Mouse (Mus musculus) MEL (cell line): ENCODE measurements around the gene Prdx6b. TPM values are rescaled to one million over a fixed set of nuclear protein-coding genes. Genes with fewer than 3 reads are reported as not detected.

Experiments
- DNase-seq: peaks from one replicate; pipeline ENCODE4 v3.0.0; 2011; ENCODE audit warnings: low read depth, low spot score
- H3K27ac ChIP-seq: 2 replicates; pipeline ENCODE4 v1.5.1; 2012; ENCODE audit warnings: low read depth, mild to moderate bottlenecking, control low read depth, low read length, moderate library complexity; ENCODE audit not compliant: control insufficient read depth
- H3K27me3 ChIP-seq, 2 experiments: fragments of 150-350 bp in 1 of 2; sonication (generic) in 1 of 2; 2 replicates each; pipeline ENCODE4 v1.6.1; 2012; ENCODE audit warnings: low read length in 2 of 2, mild to moderate bottlenecking in 2 of 2, improper control_type of control experiment in 1 of 2, moderate library complexity in 1 of 2; ENCODE audit not compliant: insufficient read depth in 2 of 2, control insufficient read depth in 1 of 2
- H3K36me3 ChIP-seq, 2 experiments: 2 replicates each; pipeline ENCODE4 v1.6.1; 2012 to 2014; ENCODE audit warnings: low read length in 2 of 2, improper control_type of control experiment in 1 of 2, inconsistent platforms in 1 of 2, mild to moderate bottlenecking in 1 of 2; ENCODE audit not compliant: insufficient read depth in 2 of 2, control insufficient read depth in 1 of 2
- H3K4me1 ChIP-seq, 2 experiments: fragments of 150-350 bp in 1 of 2; sonication (generic) in 1 of 2; 2 replicates each; pipeline ENCODE4 v1.6.1; 2012; ENCODE audit warnings: low read length in 2 of 2, improper control_type of control experiment in 1 of 2, mild to moderate bottlenecking in 1 of 2; ENCODE audit not compliant: insufficient read depth in 2 of 2, control insufficient read depth in 1 of 2
- H3K4me3 ChIP-seq, 2 experiments: fragments of 150-350 bp in 1 of 2; sonication (generic) in 1 of 2; 2 replicates each; pipeline ENCODE4 v1.5.1; 2012; ENCODE audit warnings: low read depth in 2 of 2, low read length in 2 of 2, mild to moderate bottlenecking in 2 of 2, moderate library complexity in 2 of 2, control low read depth in 1 of 2, improper control_type of control experiment in 1 of 2; ENCODE audit not compliant: control insufficient read depth in 1 of 2, insufficient read depth in 1 of 2
- H3K79me2 ChIP-seq: 2 replicates; pipeline ENCODE4 v1.6.1; 2012; ENCODE audit warnings: mild to moderate bottlenecking, low read length, moderate library complexity; ENCODE audit not compliant: control insufficient read depth, poor library complexity, insufficient read depth
- H3K9ac ChIP-seq: 2 replicates; pipeline ENCODE4 v1.6.1; 2012; ENCODE audit warnings: low read depth, mild to moderate bottlenecking, control low read depth, low read length, moderate library complexity; ENCODE audit not compliant: control insufficient read depth, poor library complexity, severe bottlenecking
- H3K9me3 ChIP-seq: fragments of 150-350 bp; sonication (generic); replicated peaks from 2 replicates; pipeline ENCODE4 v1.6.1; 2012; ENCODE audit warnings: mild to moderate bottlenecking, low read length, improper control_type of control experiment, moderate library complexity; ENCODE audit not compliant: insufficient read depth
- CTCF ChIP-seq, 3 experiments: IDR thresholded peaks in 2 of 3; conservative IDR thresholded peaks in 1 of 3; 2 replicates each; pipeline ENCODE4 v1.5.1; 2011 to 2012; ENCODE audit warnings: low read length in 3 of 3, low read depth in 2 of 3, mild to moderate bottlenecking in 2 of 3, improper control_type of control experiment in 1 of 3, inconsistent platforms in 1 of 3, mixed read lengths in 1 of 3, moderate library complexity in 1 of 3; ENCODE audit not compliant: control insufficient read depth in 1 of 3, insufficient read depth in 1 of 3, poor library complexity in 1 of 3, severe bottlenecking in 1 of 3
- ELF1 ChIP-seq: IDR thresholded peaks from 2 replicates; pipeline ENCODE4 v1.6.1; 2014; ENCODE audit warnings: low read depth, mild to moderate bottlenecking, inconsistent platforms, low read length, improper control_type of control experiment, moderate library complexity
- ETS1 ChIP-seq: IDR thresholded peaks from 2 replicates; pipeline ENCODE4 v1.6.1; 2012; ENCODE audit warnings: low read depth, mild to moderate bottlenecking, inconsistent platforms, low read length, improper control_type of control experiment, moderate library complexity
- GABPA ChIP-seq: IDR thresholded peaks from 2 replicates; pipeline ENCODE4 v1.6.1; 2012; ENCODE audit warnings: low read depth, mild to moderate bottlenecking, inconsistent platforms, low read length, improper control_type of control experiment, moderate library complexity
- GATA1 ChIP-seq: IDR thresholded peaks from 2 replicates; pipeline ENCODE4 v1.6.1; 2011; ENCODE audit warnings: low read depth, low read length, improper control_type of control experiment
- KAT2A ChIP-seq: conservative IDR thresholded peaks from 2 replicates; pipeline ENCODE4 v1.6.1; 2012; ENCODE audit warnings: low read depth, low read length, improper control_type of control experiment, inconsistent platforms
- MAFK ChIP-seq: IDR thresholded peaks from 2 replicates; pipeline ENCODE4 v1.6.1; 2011; ENCODE audit warnings: low read depth, mild to moderate bottlenecking, low read length, improper control_type of control experiment, borderline replicate concordance
- MXI1 ChIP-seq: IDR thresholded peaks from 2 replicates; pipeline ENCODE4 v1.6.1; 2011; ENCODE audit warnings: mild to moderate bottlenecking, low read depth, low read length, improper control_type of control experiment
- MYC ChIP-seq: IDR thresholded peaks from 2 replicates; pipeline ENCODE4 v1.6.1; 2011; ENCODE audit warnings: low read depth, mild to moderate bottlenecking, low read length, improper control_type of control experiment, moderate library complexity
- NRF1 ChIP-seq: IDR thresholded peaks from 2 replicates; pipeline ENCODE4 v1.6.1; 2014; ENCODE audit warnings: low read depth, mild to moderate bottlenecking, inconsistent platforms, low read length, improper control_type of control experiment, moderate library complexity; ENCODE audit not compliant: poor library complexity, insufficient read depth, severe bottlenecking
- POLR2AphosphoS5 ChIP-seq: IDR thresholded peaks from 2 replicates; pipeline ENCODE4 v1.6.1; 2012; ENCODE audit warnings: low read depth, borderline replicate concordance, mild to moderate bottlenecking, inconsistent platforms, low read length, moderate library complexity, mixed read lengths
- RAD21 ChIP-seq: IDR thresholded peaks from 2 replicates; pipeline ENCODE4 v1.6.1; 2011; ENCODE audit warnings: mild to moderate bottlenecking, low read depth, low read length, improper control_type of control experiment
- SIN3A ChIP-seq: IDR thresholded peaks from 2 replicates; pipeline ENCODE4 v1.6.1; 2012; ENCODE audit warnings: low read length, improper control_type of control experiment, inconsistent platforms
- SMC3 ChIP-seq: IDR thresholded peaks from 2 replicates; pipeline ENCODE4 v1.6.1; 2011; ENCODE audit warnings: low read depth, low read length, improper control_type of control experiment
- TAL1 ChIP-seq: IDR thresholded peaks from 2 replicates; pipeline ENCODE4 v1.6.1; 2012; ENCODE audit warnings: mild to moderate bottlenecking, inconsistent platforms, low read length, moderate library complexity, mixed read lengths
- TCF12 ChIP-seq: IDR thresholded peaks from 2 replicates; pipeline ENCODE4 v1.6.1; 2014; ENCODE audit warnings: low read depth, mild to moderate bottlenecking, inconsistent platforms, low read length, improper control_type of control experiment, moderate library complexity
- ZKSCAN1 ChIP-seq: IDR thresholded peaks from 2 replicates; pipeline ENCODE4 v1.6.1; 2012; ENCODE audit warnings: low read depth, mild to moderate bottlenecking, inconsistent platforms, low read length, improper control_type of control experiment, moderate library complexity
- polyA plus RNA-seq, 2 experiments: library from polyadenylated mRNA; stranded (reverse) in 1 of 2; unstranded in 1 of 2; fragments of >175 nt in 1 of 2; fragments of >200 nt in 1 of 2; gene quantifications; 2 replicates each; pipeline versions ENCODE4 v1.2.1 to v1.2.4; 2012; ENCODE audit warnings: low replicate concordance in 2 of 2, low read depth in 1 of 2; ENCODE audit not compliant: insufficient read length in 2 of 2, insufficient read depth in 1 of 2, missing spikeins in 1 of 2
- total RNA-seq: library from RNA; depleted of rRNA; stranded (reverse); fragments of 300-350 nt; gene quantifications from 2 replicates; pipeline ENCODE4 v1.2.3, GENCODE M21; 2012

The Prdx6b gene
- total and polyA plus RNA-seq, 3 experiments: not detected

GRCm38 (mm10) chr2:80275136-80275535 is 17.1 kb upstream of the Prdx6b start:
- Histone ChIP-seq H3K27ac (no peak overlapping the region), H3K9me3 (no peaks in the 10 kb centered on the region), H3K27me3 (peaks cover 0 to 2% of the 10 kb centered on the region in 2 experiments; a peak in 1 of 4 replicates), H3K79me2 (no peaks in the 10 kb centered on the region), H3K9ac (no peak overlapping the region), H3K36me3 (no peaks in the 10 kb centered on the region), H3K4me3 (no peak overlapping the region), H3K4me1 (no peaks in the 10 kb centered on the region)
- TF ChIP-seq MAFK: no peak
- TF ChIP-seq CTCF (IDR thresholded peaks at IDR 0.05 in 2 of 3, conservative IDR thresholded peaks at IDR 0.05 in 1 of 3; ENCODE audit: control insufficient read depth in 1 of 3, insufficient read depth in 1 of 3, low read depth in 2 of 3, low read length in 3 of 3, poor library complexity in 1 of 3, severe bottlenecking in 1 of 3): peak; percentile 3 to 63 (median 45); a peak in 3 of 6 replicates
- peak; percentile 62 for TF ChIP-seq SMC3
- no peak for TF ChIP-seq MXI1
- TF ChIP-seq RAD21: peak; percentile 38
- DNase-seq: peak; percentile 65

- H3K9me3 ChIP-seq: no peaks in the 10 kb centered on the region
- DNase-seq: no peak
- no peak for TF ChIP-seq ZKSCAN1
- TF ChIP-seq SMC3: no peak
- H3K4me3 ChIP-seq: no peak overlapping the region
- no peaks in the 10 kb centered on the region for H3K36me3 ChIP-seq
- no peak overlapping the region for H3K9ac ChIP-seq
- no peaks in the 10 kb centered on the region for H3K79me2 ChIP-seq
- no peak overlapping the region for H3K27ac ChIP-seq
- H3K27me3 ChIP-seq: peaks cover 2 to 3% of the 10 kb centered on the region in 2 experiments; a peak in 2 of 4 replicates
- H3K4me1 ChIP-seq: no peaks in the 10 kb centered on the region
These were observed 10.1 kb upstream of the Prdx6b start for GRCm38 (mm10) chr2:80282214-80282613.

GRCm38 (mm10) chr2:80286397-80286796 is 5.9 kb upstream of the Prdx6b start:
- Histone ChIP-seq H3K36me3 (no peaks in the 10 kb centered on the region), H3K9ac (no peak overlapping the region), H3K27ac (no peak overlapping the region), H3K27me3 (peaks cover 0 to 3% of the 10 kb centered on the region in 2 experiments; a peak in 1 of 4 replicates), H3K4me1 (no peaks in the 10 kb centered on the region), H3K9me3 (no peaks in the 10 kb centered on the region), H3K4me3 (no peak overlapping the region), H3K79me2 (no peaks in the 10 kb centered on the region)
- DNase-seq: no peak
- TF ChIP-seq GATA1 (no peak), POLR2AphosphoS5 (no peak), NRF1 (no peak), SIN3A (no peak), ELF1 (no peak), ETS1 (no peak), TAL1 (no peak), MXI1 (no peak), TCF12 (no peak), SMC3 (no peak), GABPA (no peak), KAT2A (no peak), MYC (no peak)
